Mouse (Mus musculus) left cerebral cortex, postnatal 36 days (tissue): ENCODE data around the gene Ppbp. TPM values are rescaled to one million over a fixed set of nuclear protein-coding genes. Genes with fewer than 3 reads are reported as not detected.

Experiments used
- DNase-seq, 2 experiments: peaks; one replicate each; pipeline ENCODE4 v3.0.0; 2021 to 2022; ENCODE audit warnings: low spot score in 2 of 2, mixed read lengths in 1 of 2
- intact Hi-C: fragments of 180-260 bp; cut with DNase I; formaldehyde crosslinking; loops from one replicate; pipeline ENCODE4 v1.15.1; 2025
- total RNA-seq, 2 experiments: library from RNA; stranded (reverse); gene quantifications; 2 replicates each; pipeline ENCODE4 v1.2.3; 2021

Ppbp gene
- under 1 TPM in 1 of 2 experiments, not detected in 1; 0.88 TPM for total RNA-seq

GRCm38 (mm10) chr5:90768218-90768617, at the start of gene Ppbp:
TSS of gene Ppbp (plus strand) at chr5:90768518.
- no peak for DNase-seq
- intact Hi-C loops, result no loop called here

- no peak for DNase-seq
- intact Hi-C loops, result no loop called here
Observed at GRCm38 (mm10) chr5:90722656-90723055, 45.7 kb upstream of the Ppbp start.

GRCm38 (mm10) chr5:90728254-90728653, 40.1 kb upstream of the Ppbp start:
- DNase-seq, result no peak
- intact Hi-C loops, result no loop called here

GRCm38 (mm10) chr5:90731480-90731879, 36.8 kb upstream of the Ppbp start:
- intact Hi-C loops, result no loop called here
- no peak for DNase-seq

- intact Hi-C loops, result no loop called here
- DNase-seq, result no peak
Observed at GRCm38 (mm10) chr5:90742029-90742428, 26.3 kb upstream of the Ppbp start.

GRCm38 (mm10) chr5:90753934-90754333, 14.4 kb upstream of the Ppbp start:
- no peak for DNase-seq
- intact Hi-C loops, result no loop called here

- intact Hi-C loops, result no loop called here
- no peak for DNase-seq
Observed at GRCm38 (mm10) chr5:90758020-90758605, 10.2 kb upstream of the Ppbp start.

- intact Hi-C loops, result no loop called here
- DNase-seq, result peak in 1 of 2 experiments; percentile 26
Observed at GRCm38 (mm10) chr5:90759077-90760065, 8.9 kb upstream of the Ppbp start, which contains the start of gene Cxcl5. TSS of gene Cxcl5 (plus strand) at chr5:90759360.

GRCm38 (mm10) chr5:90760303-90760702, 8.0 kb upstream of the Ppbp start:
- intact Hi-C loops, result no loop called here
- no peak for DNase-seq

- no peak for DNase-seq
- intact Hi-C loops, result no loop called here
Observed at GRCm38 (mm10) chr5:90760844-90761243, 7.5 kb upstream of the Ppbp start.

- intact Hi-C loops, result no loop called here
Observed at GRCm38 (mm10) chr5:90761834-90762233, 6.5 kb upstream of the Ppbp start.

GRCm38 (mm10) chr5:90763912-90764665, 4.2 kb upstream of the Ppbp start:
- intact Hi-C loops, result no loop called here
- DNase-seq, result no peak

More at GRCm38 (mm10) chr5:90761834-90762233, 6.5 kb upstream of the Ppbp start:
- no peak for DNase-seq

GRCm38 (mm10) chr5:90765821-90766606, 2.3 kb upstream of the Ppbp start:
- DNase-seq, result no peak
- intact Hi-C loops, result no loop called here

GRCm38 (mm10) chr5:90771369-90771768, 3.1 kb downstream of the Ppbp start:
- intact Hi-C loops, result no loop called here
- no peak for DNase-seq

- intact Hi-C loops, result no loop called here
- DNase-seq, result no peak
Observed at GRCm38 (mm10) chr5:90771880-90772653, 3.7 kb downstream of the Ppbp start, which contains the start of gene Pf4. TSS of gene Pf4 (plus strand) at chr5:90772435.

- intact Hi-C loops, result no loop called here
- DNase-seq, result no peak
Observed at GRCm38 (mm10) chr5:90775562-90775961, 7.2 kb downstream of the Ppbp start.

GRCm38 (mm10) chr5:90777621-90778020, 9.3 kb downstream of the Ppbp start:
- intact Hi-C loops, result no loop called here
- DNase-seq, result no peak

GRCm38 (mm10) chr5:90778856-90779255, 10.5 kb downstream of the Ppbp start:
- intact Hi-C loops, result no loop called here
- DNase-seq, result no peak

- no peak for DNase-seq
- intact Hi-C loops, result no loop called here
Observed at GRCm38 (mm10) chr5:90783697-90784096, 15.4 kb downstream of the Ppbp start.
